Mouse (Mus musculus) heart, embryonic 13.5 days (tissue): Measurements from ENCODE around the gene Srgap1. TPM values are rescaled to one million over a fixed set of nuclear protein-coding genes. Genes with fewer than 3 reads are reported as not detected.
"Not testable (repeated sequence)": the region's sequence is repeated elsewhere in the genome, so short reads cannot be mapped to it uniquely, and the experiment has no call there.

ENCODE experiments used
- ATAC-seq: fragments of 200-750 bp; cut with Nextera tagmentation; 2 replicates; pipeline ENCODE4 v1.8.0; 2017; ENCODE audit warnings: moderate TSS enrichment; ENCODE audit not compliant: insufficient number of reproducible peaks, low FRiP score, low TSS enrichment; ENCODE audit errors: extremely low read depth
- H3K27ac ChIP-seq: fragments of 300-500 bp; sonication (generic); replicated peaks from 2 replicates; pipeline ENCODE4 v1.5.1; 2015; ENCODE audit warnings: moderate library complexity, mild to moderate bottlenecking, inconsistent platforms
- H3K27me3 ChIP-seq: fragments of 300-500 bp; sonication (generic); replicated peaks from 2 replicates; pipeline ENCODE4 v1.6.1; 2015; ENCODE audit warnings: mild to moderate bottlenecking, inconsistent platforms
- H3K36me3 ChIP-seq: fragments of 300-500 bp; sonication (generic); 2 replicates; pipeline ENCODE4 v1.6.1; 2015; ENCODE audit warnings: mild to moderate bottlenecking, inconsistent platforms
- H3K4me1 ChIP-seq: fragments of 300-500 bp; sonication (generic); 2 replicates; pipeline ENCODE4 v1.6.1; 2015; ENCODE audit warnings: inconsistent platforms
- H3K4me2 ChIP-seq: fragments of 300-500 bp; sonication (generic); 2 replicates; pipeline ENCODE4 v1.6.1; 2015; ENCODE audit warnings: inconsistent platforms, mild to moderate bottlenecking, moderate library complexity
- H3K4me3 ChIP-seq: fragments of 300-500 bp; sonication (generic); 2 replicates; pipeline ENCODE4 v1.5.1; 2015; ENCODE audit warnings: moderate library complexity, mild to moderate bottlenecking, inconsistent platforms
- H3K9ac ChIP-seq: fragments of 300-500 bp; sonication (generic); 2 replicates; pipeline ENCODE4 v1.6.1; 2015; ENCODE audit warnings: inconsistent platforms, mild to moderate bottlenecking, moderate library complexity
- H3K9me3 ChIP-seq: fragments of 300-500 bp; sonication (generic); 2 replicates; pipeline ENCODE4 v1.6.1; 2016; ENCODE audit warnings: inconsistent platforms
- WGBS: fragments of 180-500 bp; shearing (Covaris S2); methylation state at CpG from one replicate; pipeline ENCODE4 v1.1.7; 2015; ENCODE audit warnings: mixed read lengths; 5-methylcytosine and 5-hydroxymethylcytosine counted together
- polyA plus RNA-seq: library from polyadenylated mRNA; unstranded; fragments of >200 nt; fragmentation: Nextera tagmentation; extraction: Ambion mirVana; gene quantifications from 2 replicates; pipeline ENCODE4 v1.2.1, GENCODE M21; 2015

Gene Srgap1
- polyA plus RNA-seq, 1 experiment from 2014 or later, result 8.9 TPM

GRCm38 (mm10) chr10:121775990-121776389 lies 271.1 kb downstream of the Srgap1 start:
- H3K36me3 ChIP-seq, result no peaks in the 10 kb centered on the region
- H3K4me1 ChIP-seq, result no peaks in the 10 kb centered on the region
- no peak for ATAC-seq
- no peak overlapping the region for H3K4me2 ChIP-seq
- no peaks in the 10 kb centered on the region for H3K27me3 ChIP-seq
- no peak overlapping the region for H3K9ac ChIP-seq
- 43% methylated on average over 3 of the region's 3 CpGs for WGBS
- H3K4me3 ChIP-seq, result no peak overlapping the region
- H3K9me3 ChIP-seq, result no peaks in the 10 kb centered on the region
- no peak overlapping the region for H3K27ac ChIP-seq

DNA sequence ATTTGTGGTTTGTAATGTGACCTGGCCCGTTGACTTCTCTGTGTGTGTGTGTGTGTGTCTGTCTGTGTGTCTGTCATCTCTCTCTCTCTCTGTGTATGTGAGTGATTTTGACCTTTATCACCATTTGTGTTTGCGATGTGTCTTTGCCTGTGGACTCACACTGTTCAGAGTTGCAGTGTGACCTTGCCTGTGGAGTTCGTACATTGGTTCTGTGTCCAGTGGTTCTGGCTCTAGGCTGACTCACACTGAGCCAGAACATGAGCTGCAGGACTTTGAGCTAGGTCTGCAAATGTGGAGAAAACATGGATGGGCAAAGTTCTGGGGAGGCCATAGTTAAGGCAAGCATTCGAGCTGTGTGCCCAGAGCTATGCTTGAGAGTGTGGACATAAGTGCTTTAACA lies 273.3 kb downstream of the Srgap1 start:
- Histone ChIP-seq H3K27me3 (no peaks in the 10 kb centered on the region), H3K9ac (no peak overlapping the region), H3K4me2 (no peak overlapping the region), H3K9me3 (no peaks in the 10 kb centered on the region), H3K4me1 (no peaks in the 10 kb centered on the region), H3K4me3 (no peak overlapping the region), H3K27ac (no peak overlapping the region), H3K36me3 (no peaks in the 10 kb centered on the region)
- no peak for ATAC-seq
- 61% methylated on average over 4 of the region's 4 CpGs for WGBS

DNA sequence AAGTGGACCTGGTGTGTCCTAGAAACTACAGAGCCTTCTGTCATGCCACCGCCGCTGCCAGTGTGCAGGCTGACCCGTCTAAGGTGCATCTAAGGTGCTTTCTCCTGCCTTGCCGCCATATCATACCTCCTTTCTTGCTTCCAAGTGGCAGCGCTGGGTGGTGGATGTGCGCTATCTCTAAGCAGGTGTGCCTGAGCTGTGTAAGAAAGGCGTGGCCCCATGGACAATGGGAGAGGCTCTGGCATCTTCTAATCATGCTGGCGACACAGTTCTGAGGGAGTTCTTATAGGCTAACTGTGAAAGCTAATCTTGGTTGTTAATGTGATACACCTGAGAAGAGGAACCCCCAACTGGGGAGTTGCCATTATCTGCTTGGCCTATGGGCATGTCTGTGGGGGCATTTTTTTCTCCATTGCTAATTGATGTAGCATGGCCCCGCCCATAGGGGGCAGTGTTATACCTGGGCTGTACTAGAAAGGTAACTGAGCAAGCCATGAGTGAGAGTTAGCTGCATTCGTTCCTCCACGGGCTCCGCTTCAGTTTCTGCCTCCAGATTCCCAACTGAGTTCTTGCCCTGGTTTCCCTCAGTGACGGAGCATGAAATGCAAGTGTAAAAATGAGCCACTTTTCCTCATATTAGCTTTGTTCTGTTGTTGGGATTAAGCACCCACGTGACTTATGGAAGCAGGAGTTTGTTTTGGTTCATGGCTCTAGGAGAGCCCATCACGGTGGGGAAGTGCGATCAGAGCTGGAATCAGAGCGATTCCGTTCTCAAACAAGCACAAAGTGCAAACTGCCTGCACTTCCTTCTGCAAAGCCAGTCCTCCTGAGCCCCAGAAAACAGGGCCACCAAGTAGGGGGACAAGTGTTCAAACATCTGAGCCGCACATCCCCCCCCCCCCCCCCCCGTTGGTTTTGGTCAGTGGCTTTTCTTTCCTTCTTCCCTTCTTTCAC lies 276.2 kb downstream of the Srgap1 start:
- Histone ChIP-seq H3K9me3 (no peaks in the 10 kb centered on the region), H3K27me3 (no peaks in the 10 kb centered on the region), H3K27ac (no peak overlapping the region), H3K4me2 (peak overlapping the region; percentile 56), H3K4me1 (no peaks in the 10 kb centered on the region), H3K9ac (peak overlapping the region; percentile 5; the same call in 1 of the 2 replicates), H3K36me3 (no peaks in the 10 kb centered on the region), H3K4me3 (peak overlapping the region; percentile 32)
- 46% methylated on average over 20 of the region's 20 CpGs for WGBS
- ATAC-seq, result no peak

GRCm38 (mm10) chr10:121769711-121770110 lies 277.4 kb downstream of the Srgap1 start:
- Histone ChIP-seq H3K36me3 (no peaks in the 10 kb centered on the region), H3K27ac (no peak overlapping the region), H3K9ac (no peak overlapping the region), H3K4me3 (no peak overlapping the region), H3K9me3 (no peaks in the 10 kb centered on the region), H3K4me1 (no peaks in the 10 kb centered on the region), H3K27me3 (no peaks in the 10 kb centered on the region), H3K4me2 (no peak overlapping the region)
- ATAC-seq, result no peak
- 87% methylated on average over 5 of the region's 5 CpGs for WGBS

- not testable (repeated sequence) for H3K27me3 ChIP-seq, H3K4me2 ChIP-seq, H3K36me3 ChIP-seq, H3K4me1 ChIP-seq, H3K4me3 ChIP-seq, ATAC-seq, H3K27ac ChIP-seq, H3K9me3 ChIP-seq, H3K9ac ChIP-seq
- 81% methylated on average over 3 of the region's 3 CpGs for WGBS
Measured at GRCm38 (mm10) chr10:121767295-121767694, 279.8 kb downstream of the Srgap1 start.

- Histone ChIP-seq H3K9ac (no peak overlapping the region), H3K4me3 (no peak overlapping the region), H3K36me3 (no peaks in the 10 kb centered on the region), H3K9me3 (no peaks in the 10 kb centered on the region), H3K4me2 (no peak overlapping the region), H3K27me3 (no peaks in the 10 kb centered on the region), H3K27ac (no peak overlapping the region), H3K4me1 (no peaks in the 10 kb centered on the region)
- ATAC-seq, result no peak
- WGBS, result 75% methylated on average over 10 of the region's 10 CpGs
Measured at GRCm38 (mm10) chr10:121765174-121766057, 281.7 kb downstream of the Srgap1 start.

DNA sequence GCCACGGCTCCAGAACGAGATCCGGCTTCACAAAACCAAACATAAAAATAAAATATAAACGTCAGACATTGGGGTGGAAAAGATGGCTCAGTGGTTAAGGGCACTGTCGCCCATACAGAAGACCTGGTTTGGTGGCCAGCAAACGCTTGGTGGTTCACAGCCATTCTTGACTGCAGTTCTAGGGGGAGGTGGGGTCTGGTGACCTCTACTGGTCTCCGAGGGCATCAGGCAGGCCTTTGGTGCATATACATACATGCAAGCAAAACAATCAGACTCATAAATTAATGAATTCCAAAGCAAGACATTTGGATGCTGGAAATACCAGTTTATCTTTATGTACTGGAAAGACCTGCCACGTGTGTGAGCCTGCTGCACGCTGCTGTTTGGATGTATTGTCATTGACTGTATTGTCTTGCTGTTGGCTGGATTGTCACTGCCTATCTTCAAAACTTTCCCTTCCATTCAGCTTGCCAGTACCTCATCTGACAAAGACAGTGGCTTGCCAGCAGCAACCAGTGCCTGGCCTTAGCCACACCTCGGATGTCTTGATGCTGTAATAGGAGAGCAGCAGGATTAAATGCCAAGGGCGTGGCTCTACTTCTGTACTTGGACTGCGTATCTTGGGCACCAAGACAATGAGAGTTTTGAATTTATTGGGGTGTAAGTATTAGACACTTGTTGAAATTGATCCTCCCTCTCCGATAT lies 282.5 kb downstream of the Srgap1 start:
- H3K36me3 ChIP-seq, result no peaks in the 10 kb centered on the region

GRCm38 (mm10) chr10:121763191-121763590 lies 283.9 kb downstream of the Srgap1 start:
- no peak for ATAC-seq

More for the DNA sequence above, 282.5 kb downstream of the Srgap1 start:
- no peak overlapping the region for H3K27ac ChIP-seq
- H3K9me3 ChIP-seq, result no peaks in the 10 kb centered on the region
- no peaks in the 10 kb centered on the region for H3K4me1 ChIP-seq
- H3K27me3 ChIP-seq, result no peaks in the 10 kb centered on the region
- H3K4me3 ChIP-seq, result no peak overlapping the region
- no peak overlapping the region for H3K4me2 ChIP-seq
- no peak for ATAC-seq
- WGBS, result 71% methylated on average over 13 of the region's 13 CpGs
- H3K9ac ChIP-seq, result no peak overlapping the region

DNA sequence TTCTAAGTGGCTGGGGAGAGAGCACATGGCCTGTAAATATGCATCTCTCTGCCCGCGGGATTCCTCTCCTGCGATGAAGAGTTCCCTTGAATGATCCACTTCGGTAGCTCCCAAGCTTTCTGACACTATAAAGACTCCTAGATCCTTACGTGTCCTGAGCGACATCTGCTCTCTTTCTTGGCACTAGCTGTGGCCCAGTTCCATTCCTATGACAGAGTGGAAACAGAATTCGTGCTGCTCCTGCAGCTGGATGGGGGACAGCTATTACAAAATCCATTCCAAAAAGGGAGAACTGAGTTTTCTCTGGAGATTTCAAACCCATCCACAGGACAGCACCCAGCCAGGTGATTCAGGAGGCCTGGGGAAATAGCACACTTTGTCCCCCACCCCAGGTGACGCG lies 285.0 kb downstream of the Srgap1 start:
- no peak overlapping the region for H3K27ac ChIP-seq
- H3K27me3 ChIP-seq, result no peaks in the 10 kb centered on the region
- 84% methylated on average over 9 of the region's 9 CpGs for WGBS
- no peak overlapping the region for H3K4me3 ChIP-seq
- ATAC-seq, result no peak
- H3K36me3 ChIP-seq, result no peaks in the 10 kb centered on the region
- no peaks in the 10 kb centered on the region for H3K4me1 ChIP-seq
- H3K4me2 ChIP-seq, result no peak overlapping the region
- H3K9ac ChIP-seq, result no peak overlapping the region
- no peaks in the 10 kb centered on the region for H3K9me3 ChIP-seq

More at GRCm38 (mm10) chr10:121763191-121763590, 283.9 kb downstream of the Srgap1 start:
- no peaks in the 10 kb centered on the region for H3K27me3 ChIP-seq
- 72% methylated on average over 9 of the region's 13 CpGs for WGBS
- no peak overlapping the region for H3K27ac ChIP-seq
- H3K4me2 ChIP-seq, result no peak overlapping the region
- H3K4me1 ChIP-seq, result no peaks in the 10 kb centered on the region
- H3K9me3 ChIP-seq, result no peaks in the 10 kb centered on the region
- no peak overlapping the region for H3K4me3 ChIP-seq
- no peaks in the 10 kb centered on the region for H3K36me3 ChIP-seq
- H3K9ac ChIP-seq, result no peak overlapping the region

- no peak overlapping the region for H3K9ac ChIP-seq
- H3K27me3 ChIP-seq, result no peaks in the 10 kb centered on the region
- H3K9me3 ChIP-seq, result no peaks in the 10 kb centered on the region
- no peaks in the 10 kb centered on the region for H3K4me1 ChIP-seq
- 49% methylated on average over 8 of the region's 8 CpGs for WGBS
- no peaks in the 10 kb centered on the region for H3K36me3 ChIP-seq
- no peak overlapping the region for H3K4me3 ChIP-seq
- no peak overlapping the region for H3K27ac ChIP-seq
- no peak overlapping the region for H3K4me2 ChIP-seq
- ATAC-seq, result no peak
Measured at GRCm38 (mm10) chr10:121759095-121759494, 288.0 kb downstream of the Srgap1 start.

DNA sequence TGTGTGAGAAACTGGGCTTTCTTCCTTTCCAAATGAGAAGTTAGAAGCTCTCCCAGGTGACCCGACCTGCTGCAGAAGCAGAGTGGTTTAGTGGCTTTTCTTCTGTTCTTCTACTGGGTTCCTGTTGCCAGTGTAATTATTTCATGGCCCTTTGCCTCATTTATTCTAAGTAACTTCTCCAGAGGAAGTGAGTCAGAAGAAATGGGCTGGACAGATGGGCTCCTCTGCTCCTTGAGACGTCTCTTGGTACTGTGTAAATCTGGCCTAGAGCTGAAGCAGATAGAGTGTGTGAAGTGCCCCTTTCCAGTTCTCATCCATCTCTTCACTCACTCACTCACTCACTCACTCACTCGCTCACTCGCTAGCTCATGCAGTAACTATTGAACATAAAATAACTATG lies 290.4 kb downstream of the Srgap1 start:
- ATAC-seq, result no peak
- Histone ChIP-seq H3K9me3 (no peaks in the 10 kb centered on the region), H3K4me3 (no peak overlapping the region), H3K36me3 (peaks cover 8% of the 10 kb centered on the region), H3K4me2 (no peak overlapping the region), H3K4me1 (no peaks in the 10 kb centered on the region), H3K27ac (no peak overlapping the region), H3K9ac (no peak overlapping the region), H3K27me3 (no peaks in the 10 kb centered on the region)
- 72% methylated on average over 4 of the region's 4 CpGs for WGBS
